Mouse (Mus musculus): ENCODE measurements around the gene Vmn2r21.
"Not testable (repeated sequence)": the region's sequence is repeated elsewhere in the genome, so short reads cannot be mapped to it uniquely, and the experiment has no call there.

- TF ChIP-seq CTCF (IDR thresholded peaks at IDR 0.05; ENCODE audit: low read depth, low read length); POLR2A (IDR thresholded peaks at IDR 0.05; ENCODE audit: borderline replicate concordance, low read depth, low read length): not testable (repeated sequence)
Observed at GRCm38 (mm10) chr6:123522263-123523011, 10.8 kb downstream of the Vmn2r21 start.
